Mouse (Mus musculus): Measurements from ENCODE around the gene Optn. TPM values are rescaled to one million over a fixed set of nuclear protein-coding genes. Genes with fewer than 3 reads are reported as not detected.

The Optn gene
- polyA plus RNA-seq, 1 experiment from 2014 or later = 7.7 TPM

DNA sequence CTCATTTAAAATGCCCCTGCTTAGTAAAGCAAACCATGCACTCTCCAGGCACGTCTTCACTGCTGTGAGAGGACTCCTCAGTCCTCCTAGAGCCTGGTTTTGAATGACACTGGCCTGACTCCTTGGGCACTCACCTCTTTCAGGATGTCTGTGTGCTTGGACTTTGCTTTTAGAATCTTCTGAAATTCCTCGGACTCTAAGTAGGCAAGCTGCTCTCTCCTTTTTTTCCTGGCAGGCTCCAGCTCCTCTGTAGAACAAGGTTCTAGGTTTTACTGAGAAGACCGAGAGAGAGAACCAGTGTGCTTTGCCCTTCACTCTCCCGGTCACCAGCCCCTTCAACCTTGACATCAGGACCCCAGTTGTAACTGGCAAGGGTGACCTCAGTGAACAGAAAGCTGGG, 69.4 kb downstream of the Optn start:
- H3K4me2 ChIP-seq = no peak overlapping the region
- no peak overlapping the region for H3K27ac ChIP-seq (replicated peaks)
- H3K4me3 ChIP-seq = no peak overlapping the region
- H3K27me3 ChIP-seq = no peaks in the 10 kb centered on the region
- H3K4me1 ChIP-seq (replicated peaks) = no peaks in the 10 kb centered on the region
- no peak for ATAC-seq (ENCODE audit: low read depth)
- H3K9ac ChIP-seq = no peak overlapping the region
- WGBS = 90% methylated on average over 4 of the region's 4 CpGs
- H3K9me3 ChIP-seq = no peaks in the 10 kb centered on the region
- peaks cover 19% of the 10 kb centered on the region for H3K36me3 ChIP-seq

- H3K4me3 ChIP-seq = no peak overlapping the region
- no peaks in the 10 kb centered on the region for H3K9me3 ChIP-seq
- no peak overlapping the region for H3K27ac ChIP-seq (replicated peaks)
- H3K4me1 ChIP-seq (replicated peaks) = no peaks in the 10 kb centered on the region
- 93% methylated on average over 11 of the region's 11 CpGs for WGBS
- H3K27me3 ChIP-seq = no peaks in the 10 kb centered on the region
- no peak overlapping the region for H3K9ac ChIP-seq
- no peak for ATAC-seq (ENCODE audit: low read depth)
- H3K4me2 ChIP-seq = no peak overlapping the region
- peaks cover 19% of the 10 kb centered on the region; the same call in 1 of the 2 replicates for H3K36me3 ChIP-seq
These were observed 70.3 kb downstream of the Optn start for GRCm38 (mm10) chr2:4993584-4993983.

DNA sequence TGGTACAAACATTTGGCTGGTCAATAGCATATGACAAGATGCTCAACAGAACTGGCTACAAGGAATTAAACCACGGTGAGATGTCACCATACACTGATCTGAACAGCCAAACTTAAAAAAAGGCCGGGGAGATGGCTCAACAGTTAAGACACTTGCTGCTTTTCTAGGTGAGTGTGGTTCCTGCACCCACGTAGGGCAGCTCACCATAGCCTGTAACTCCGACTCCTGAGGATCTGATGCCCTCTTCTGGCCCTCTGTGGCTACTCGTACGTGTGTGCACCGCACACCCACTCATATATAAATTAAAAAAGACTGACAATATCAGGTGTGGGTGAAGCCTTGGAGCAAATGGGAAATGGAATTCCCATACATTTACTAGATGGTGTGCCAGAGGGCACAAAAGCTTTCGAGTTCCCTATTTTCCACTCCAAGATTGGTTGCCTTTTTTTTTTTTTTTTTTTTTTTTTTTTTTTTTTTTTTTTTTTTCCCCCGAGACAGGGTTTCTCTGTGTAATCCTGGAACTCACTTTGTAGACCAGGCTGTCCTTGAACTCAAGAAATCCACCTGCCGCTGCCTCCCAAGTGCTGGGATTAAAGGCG, 74.9 kb downstream of the Optn start:
- ATAC-seq (ENCODE audit: low read depth) = no peak
- Histone ChIP-seq H3K36me3 (peaks cover 15% of the 10 kb centered on the region; the same call in 1 of the 2 replicates), H3K27ac (replicated peaks) (no peak overlapping the region), H3K9ac (no peak overlapping the region), H3K4me1 (replicated peaks) (no peaks in the 10 kb centered on the region), H3K4me3 (no peak overlapping the region), H3K9me3 (no peaks in the 10 kb centered on the region), H3K4me2 (no peak overlapping the region), H3K27me3 (no peaks in the 10 kb centered on the region)
- WGBS = 82% methylated on average over 11 of the region's 11 CpGs

DNA sequence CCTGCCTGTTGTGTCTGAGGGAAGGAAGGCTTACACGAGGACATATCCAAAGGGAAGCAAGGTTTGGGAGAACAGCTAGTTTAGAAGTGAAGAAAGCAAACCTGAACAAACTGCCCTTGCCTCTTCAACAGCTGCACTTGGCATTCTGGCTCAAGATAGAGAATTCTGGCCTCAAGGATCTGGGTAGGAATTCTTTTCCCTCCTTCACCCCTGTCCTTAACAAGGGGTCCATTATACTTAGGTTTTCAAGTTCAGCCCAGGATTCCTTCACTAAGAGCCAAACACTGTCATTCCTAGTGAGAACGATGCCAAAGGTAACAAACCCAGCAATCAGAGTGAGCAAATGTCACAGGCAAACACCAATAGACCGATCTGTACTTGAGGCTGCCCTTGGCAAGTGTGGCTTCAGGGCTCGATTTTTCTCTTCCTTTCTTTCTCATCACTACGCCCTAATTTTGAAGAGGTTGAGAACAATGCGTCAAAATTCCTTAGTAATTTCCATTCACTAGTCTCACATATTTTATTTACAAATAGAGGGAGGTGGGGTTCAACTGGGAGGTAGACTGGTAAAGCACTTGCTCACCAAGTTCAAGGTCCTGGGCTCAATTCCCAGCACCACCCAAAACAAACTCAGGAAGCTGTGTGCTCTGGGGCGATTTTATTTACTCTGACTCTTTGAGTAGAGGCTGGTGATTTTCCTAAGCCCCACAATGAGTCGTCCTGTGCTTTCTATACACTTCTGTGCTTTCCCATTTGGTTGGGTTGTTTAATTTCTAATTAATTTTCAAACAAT, 76.3 kb downstream of the Optn start:
- H3K4me3 ChIP-seq = no peak overlapping the region
- ATAC-seq (ENCODE audit: low read depth) = no peak
- no peaks in the 10 kb centered on the region for H3K27me3 ChIP-seq
- H3K36me3 ChIP-seq = peaks cover 10% of the 10 kb centered on the region; the same call in 1 of the 2 replicates
- H3K27ac ChIP-seq (replicated peaks) = no peak overlapping the region
- no peaks in the 10 kb centered on the region for H3K9me3 ChIP-seq
- no peak overlapping the region for H3K4me2 ChIP-seq
- 87% methylated on average over 8 of the region's 8 CpGs for WGBS
- no peak overlapping the region for H3K9ac ChIP-seq
- H3K4me1 ChIP-seq (replicated peaks) = no peaks in the 10 kb centered on the region

DNA sequence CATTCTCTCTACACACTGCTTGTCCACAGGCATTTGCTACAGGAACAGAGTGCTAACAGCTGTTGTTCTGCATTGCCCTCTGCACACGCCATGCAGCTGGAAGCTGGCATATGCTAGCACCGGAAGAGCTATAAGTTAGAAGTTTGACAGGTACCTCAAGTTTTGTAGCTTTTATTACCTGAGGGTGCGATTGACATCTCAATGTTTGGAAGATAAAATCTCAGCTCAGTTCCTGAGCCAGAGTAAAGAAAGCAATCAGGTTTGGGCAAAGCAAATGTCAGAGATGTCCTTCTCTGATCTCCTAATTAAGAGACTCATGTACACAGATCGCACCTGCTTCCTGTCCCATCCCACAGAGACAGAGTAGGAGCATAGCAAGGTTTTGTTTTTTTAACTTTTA, 77.1 kb downstream of the Optn start:
- Histone ChIP-seq H3K9ac (no peak overlapping the region), H3K36me3 (0 out of 2 replicates have a peak, but pooled peaks cover 7% of the 10 kb centered on the region), H3K27me3 (no peaks in the 10 kb centered on the region), H3K9me3 (no peaks in the 10 kb centered on the region), H3K4me2 (no peak overlapping the region), H3K4me1 (replicated peaks) (no peaks in the 10 kb centered on the region), H3K4me3 (no peak overlapping the region), H3K27ac (replicated peaks) (no peak overlapping the region)
- ATAC-seq (ENCODE audit: low read depth) = no peak
- WGBS = 90% methylated on average over 4 of the region's 4 CpGs

- Histone ChIP-seq H3K9me3 (no peaks in the 10 kb centered on the region), H3K36me3 (no peaks in the 10 kb centered on the region), H3K9ac (no peak overlapping the region), H3K4me1 (replicated peaks) (no peaks in the 10 kb centered on the region), H3K27me3 (no peaks in the 10 kb centered on the region), H3K4me2 (no peak overlapping the region), H3K27ac (replicated peaks) (no peak overlapping the region), H3K4me3 (no peak overlapping the region)
- WGBS = 76% methylated on average over 6 of the region's 6 CpGs
- ATAC-seq (ENCODE audit: low read depth) = no peak
These were observed 78.9 kb downstream of the Optn start for GRCm38 (mm10) chr2:4985000-4985399.

DNA sequence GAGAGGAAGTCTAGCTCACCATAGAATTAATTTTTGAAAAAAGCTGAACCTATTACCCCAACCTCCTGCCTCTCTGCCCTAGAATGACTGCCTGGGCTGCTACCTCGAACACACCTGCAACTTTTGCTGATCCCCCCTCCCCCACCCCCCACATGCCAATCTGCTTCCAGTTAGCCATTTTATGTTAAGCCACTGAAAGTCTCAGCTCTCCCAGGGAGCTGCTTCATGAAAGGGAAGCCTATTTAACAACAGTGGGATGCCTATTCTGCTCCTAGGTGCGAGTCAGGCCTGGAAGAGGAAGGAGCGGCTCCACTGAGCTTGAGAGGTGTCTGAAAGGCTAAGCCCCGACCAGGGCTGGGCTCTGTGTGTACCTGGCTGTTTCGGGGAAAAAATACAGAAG, 79.9 kb downstream of the Optn start:
- Histone ChIP-seq H3K36me3 (no peaks in the 10 kb centered on the region), H3K27ac (replicated peaks) (no peak overlapping the region), H3K9me3 (no peaks in the 10 kb centered on the region), H3K4me2 (no peak overlapping the region), H3K4me3 (no peak overlapping the region), H3K9ac (no peak overlapping the region), H3K27me3 (no peaks in the 10 kb centered on the region), H3K4me1 (replicated peaks) (no peaks in the 10 kb centered on the region)
- no peak for ATAC-seq (ENCODE audit: low read depth)
- 33% methylated on average over 5 of the region's 5 CpGs for WGBS

GRCm38 (mm10) chr2:4978091-4978490, 85.8 kb downstream of the Optn start:
- ATAC-seq (ENCODE audit: low read depth) = no peak
- H3K27me3 ChIP-seq = no peaks in the 10 kb centered on the region
- H3K27ac ChIP-seq (replicated peaks) = no peak overlapping the region
- H3K4me1 ChIP-seq (replicated peaks) = no peaks in the 10 kb centered on the region
- no peaks in the 10 kb centered on the region for H3K36me3 ChIP-seq
- no peak overlapping the region for H3K4me3 ChIP-seq
- H3K4me2 ChIP-seq = no peak overlapping the region
- 39% methylated on average over 8 of the region's 8 CpGs for WGBS
- H3K9ac ChIP-seq = no peak overlapping the region
- H3K9me3 ChIP-seq = no peaks in the 10 kb centered on the region

DNA sequence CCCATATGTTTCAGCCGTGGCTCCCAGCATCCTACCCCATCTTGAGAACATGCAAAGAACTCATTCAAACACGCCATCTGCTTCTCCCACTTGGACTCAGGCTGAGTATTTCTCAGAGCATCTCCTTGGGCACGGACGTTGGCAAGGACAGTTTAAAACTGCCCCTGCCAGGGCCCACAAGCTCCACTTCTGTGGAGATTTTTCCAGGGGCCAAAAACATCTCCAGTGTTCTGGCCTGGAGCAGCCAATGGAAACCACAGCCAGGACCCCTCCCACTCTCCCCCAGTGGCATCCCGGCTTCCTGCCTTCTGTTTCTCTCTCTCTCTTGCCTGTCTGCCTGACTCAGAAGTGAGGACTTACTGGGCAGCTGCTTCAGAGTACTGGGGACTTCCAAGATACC, 88.0 kb downstream of the Optn start, which contains the start of gene Ucma:
TSS of gene Ucma (plus strand) at position 316 of the 400 bp plus-strand sequence.
- Histone ChIP-seq H3K4me3 (no peak within 1 kb of the TSS), H3K4me2 (no peak within 1 kb of the TSS), H3K36me3 (no peaks in the 10 kb centered on the region), H3K9ac (no peak within 1 kb of the TSS), H3K4me1 (replicated peaks) (no peaks in the 10 kb centered on the region), H3K27ac (replicated peaks) (no peak within 1 kb of the TSS), H3K27me3 (no peaks in the 10 kb centered on the region), H3K9me3 (no peaks in the 10 kb centered on the region)
- no peak for ATAC-seq (ENCODE audit: low read depth)
- 78% methylated on average over 5 of the region's 5 CpGs for WGBS

Other genes with a start within 250 kb of the Optn start
- gene Sephs1, start 182.5 kb downstream of the Optn start, polyA plus RNA-seq (2015; fragmentation: Nextera tagmentation; extraction: Ambion mirVana) = 62.5 and 64.3 TPM in 2 replicates
- gene Phyh, start 145.0 kb downstream of the Optn start, polyA plus RNA-seq (2015; fragmentation: Nextera tagmentation; extraction: Ambion mirVana) = 61.3 and 62.8 TPM in 2 replicates
- gene Ucma, start 87.9 kb downstream of the Optn start, polyA plus RNA-seq (2015; fragmentation: Nextera tagmentation; extraction: Ambion mirVana) = not detected in 2 replicates
- 3.9 and 4.8 TPM in 2 replicates for gene Mcm10, start 51.3 kb downstream of the Optn start, polyA plus RNA-seq (2015; fragmentation: Nextera tagmentation; extraction: Ambion mirVana)
- 7.9 and 11.7 TPM in 2 replicates for gene Ccdc3, start 73.7 kb upstream of the Optn start, polyA plus RNA-seq (2015; fragmentation: Nextera tagmentation; extraction: Ambion mirVana)

All from neural tube, embryonic 13.5 days (tissue).